Mouse (Mus musculus): ENCODE data around the gene Lipa. TPM values are rescaled to one million over a fixed set of nuclear protein-coding genes. Genes with fewer than 3 reads are reported as not detected.
A peak's percentile ranks its signal among the peaks of the same experiment; 100 is the strongest.

Lipa gene
- polyA plus RNA-seq, 1 experiment, result 16.4 TPM

- no peak for DNase-seq (ENCODE audit: extremely low spot score in 1 of 2, low spot score in 1 of 2)
These were observed 2.6 kb downstream of the Lipa start for GRCm38 (mm10) chr19:34524646-34525045.

GRCm38 (mm10) chr19:34523106-34523725 is 4.1 kb downstream of the Lipa start:
- DNase-seq (ENCODE audit: extremely low spot score in 1 of 2, low spot score in 1 of 2), result no peak

- DNase-seq (ENCODE audit: extremely low spot score in 1 of 2, low spot score in 1 of 2), result no peak
These were observed 5.3 kb downstream of the Lipa start for GRCm38 (mm10) chr19:34521978-34522377.

- no peak for DNase-seq (ENCODE audit: extremely low spot score in 1 of 2, low spot score in 1 of 2)
These were observed 5.9 kb downstream of the Lipa start for GRCm38 (mm10) chr19:34521361-34521760.

GRCm38 (mm10) chr19:34520051-34520450 is 7.2 kb downstream of the Lipa start:
- DNase-seq (ENCODE audit: extremely low spot score in 1 of 2, low spot score in 1 of 2), result no peak

GRCm38 (mm10) chr19:34519646-34520045 is 7.6 kb downstream of the Lipa start:
- DNase-seq (ENCODE audit: extremely low spot score in 1 of 2, low spot score in 1 of 2), result no peak

GRCm38 (mm10) chr19:34518786-34519185 is 8.5 kb downstream of the Lipa start:
- DNase-seq (ENCODE audit: extremely low spot score in 1 of 2, low spot score in 1 of 2), result no peak

GRCm38 (mm10) chr19:34517812-34518594 is 9.3 kb downstream of the Lipa start:
- DNase-seq (ENCODE audit: extremely low spot score in 1 of 2, low spot score in 1 of 2), result no peak

- DNase-seq (ENCODE audit: extremely low spot score in 1 of 2, low spot score in 1 of 2), result no peak
These were observed 10.1 kb downstream of the Lipa start for GRCm38 (mm10) chr19:34517197-34517596.

- no peak for DNase-seq (ENCODE audit: extremely low spot score in 1 of 2, low spot score in 1 of 2)
These were observed 10.9 kb downstream of the Lipa start for GRCm38 (mm10) chr19:34516346-34516745.

- no peak for DNase-seq (ENCODE audit: extremely low spot score in 1 of 2, low spot score in 1 of 2)
These were observed 11.6 kb downstream of the Lipa start for GRCm38 (mm10) chr19:34515681-34516080.

GRCm38 (mm10) chr19:34511528-34511927 is 15.7 kb downstream of the Lipa start:
- no peak for DNase-seq (ENCODE audit: extremely low spot score in 1 of 2, low spot score in 1 of 2)

- DNase-seq (ENCODE audit: extremely low spot score in 1 of 2, low spot score in 1 of 2), result no peak
These were observed 16.6 kb downstream of the Lipa start for GRCm38 (mm10) chr19:34510717-34511116.

- DNase-seq (ENCODE audit: extremely low spot score in 1 of 2, low spot score in 1 of 2), result no peak
These were observed 22.0 kb downstream of the Lipa start for GRCm38 (mm10) chr19:34505161-34505721.

- peak in 1 of 2 experiments; percentile 74 for DNase-seq (ENCODE audit: extremely low spot score in 1 of 2, low spot score in 1 of 2)
These were observed 26.5 kb downstream of the Lipa start for GRCm38 (mm10) chr19:34500763-34501162.

- no peak for DNase-seq (ENCODE audit: extremely low spot score in 1 of 2, low spot score in 1 of 2)
These were observed 30.9 kb downstream of the Lipa start for GRCm38 (mm10) chr19:34496353-34496752.

- no peak for DNase-seq (ENCODE audit: extremely low spot score in 1 of 2, low spot score in 1 of 2)
These were observed 33.4 kb downstream of the Lipa start for GRCm38 (mm10) chr19:34493859-34494258.

GRCm38 (mm10) chr19:34483547-34483946 is 43.7 kb downstream of the Lipa start:
- peak in 1 of 2 experiments; percentile 77 for DNase-seq (ENCODE audit: extremely low spot score in 1 of 2, low spot score in 1 of 2)

GRCm38 (mm10) chr19:34474991-34475971 is 52.0 kb downstream of the Lipa start, which contains the start of gene Ch25h:
Ch25h (minus strand) TSS chr19:34475164.
- DNase-seq (ENCODE audit: extremely low spot score in 1 of 2, low spot score in 1 of 2), result peak in 1 of 2 experiments; percentile 31

GRCm38 (mm10) chr19:34474228-34474990 is 52.9 kb downstream of the Lipa start:
- DNase-seq (ENCODE audit: extremely low spot score in 1 of 2, low spot score in 1 of 2), result no peak
